Mouse (Mus musculus): Measurements from ENCODE around the gene Sult1a1.

DNA sequence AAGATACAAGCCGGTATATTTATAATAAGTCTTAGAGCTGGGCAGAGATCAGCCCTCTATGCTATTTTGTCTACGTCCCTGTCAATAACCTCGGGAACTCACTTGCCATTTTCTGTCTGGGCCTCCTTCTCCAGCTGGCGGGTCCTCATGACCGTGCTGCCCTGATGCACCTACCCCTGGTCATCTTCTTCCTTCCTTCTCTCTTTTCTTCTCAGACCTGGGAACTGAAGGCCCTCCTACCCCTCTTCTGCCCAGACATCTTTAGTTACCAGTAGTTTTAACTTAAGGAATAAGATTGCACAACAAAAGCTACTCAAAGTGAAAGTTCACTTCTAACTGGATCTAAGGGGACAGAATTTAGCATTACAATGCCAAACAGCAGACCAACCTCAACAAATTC, 3.5 kb upstream of the Sult1a1 start:
- TF ChIP-seq CTCF (IDR thresholded peaks at IDR 0.05; ENCODE audit: borderline replicate concordance, insufficient read depth, low read length) (no peak), POLR2A (IDR thresholded peaks at IDR 0.05; ENCODE audit: low read depth, low read length) (no peak)
